27 mouse cellular contexts compared by ENCODE assay signal in the genomic region with DNA sequence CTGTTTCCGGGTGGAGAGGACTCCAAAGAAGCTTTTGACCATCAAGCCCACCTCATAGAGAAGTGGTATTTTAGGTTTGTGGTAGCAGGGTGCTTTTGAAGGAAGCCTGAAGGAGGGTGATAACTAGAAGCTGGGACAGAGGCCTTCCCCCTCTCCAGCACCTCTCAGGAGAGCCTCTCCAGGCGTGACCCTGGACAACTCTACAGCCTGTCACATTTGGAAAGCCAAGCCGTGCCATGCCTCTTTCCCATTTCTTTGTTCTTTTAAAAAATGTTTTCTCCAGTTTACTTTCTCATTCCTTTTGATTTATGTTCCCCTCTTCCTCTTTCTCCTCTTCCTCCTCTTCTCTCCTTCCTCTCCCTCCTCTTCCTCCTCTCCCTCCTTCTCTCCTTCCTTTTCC.
DNase-seq lines count a peak whose midpoint lies in the region; ATAC-seq and TF ChIP-seq lines count a peak whose summit lies in the region.
"Had no signal": no experiment of that assay in that cellular context is flagged by ENCODE, and none has a peak within 500 bp of the region (broad histone marks: within the 10 kb centered on the region; RNA-seq: fewer than 3 reads in every experiment).

No protein-coding gene starts in this region.

- no peaks in the 10 kb centered on the region for H3K4me1 ChIP-seq in heart, embryonic 10.5 days
- peaks cover 20% of the 10 kb centered on the region for H3K4me1 ChIP-seq in midbrain, embryonic 14.5 days (ENCODE audit: control insufficient read depth, insufficient read depth, low read length)
- peaks cover 5% of the 10 kb centered on the region for H3K4me1 ChIP-seq in midbrain, embryonic 11.5 days (ENCODE audit: control insufficient read depth, insufficient read depth, low read length)
- peaks cover 41% of the 10 kb centered on the region for H3K4me1 ChIP-seq in hindbrain, embryonic 13.5 days (replicated peaks)
- peaks cover 22% of the 10 kb centered on the region for H3K4me1 ChIP-seq in hindbrain, embryonic 16.5 days (ENCODE audit: control insufficient read depth, insufficient read depth, low read depth, low read length)
- no peaks in the 10 kb centered on the region for H3K4me1 ChIP-seq in stomach, postnatal 0 days (replicated peaks; ENCODE audit: control insufficient read depth, insufficient read depth)
- H3K4me1 ChIP-seq: heart, embryonic 12.5 days; liver, embryonic 13.5 days had no signal

- H3K4me3 ChIP-seq in heart, embryonic 10.5 days, result no peak overlapping the region
- H3K4me3 ChIP-seq in midbrain, embryonic 14.5 days (replicated peaks; ENCODE audit: low read depth, low read length), result no peak overlapping the region
- H3K4me3 ChIP-seq in midbrain, embryonic 11.5 days (ENCODE audit: low read depth, low read length), result no peak overlapping the region
- H3K4me3 ChIP-seq in hindbrain, embryonic 13.5 days, result no peak overlapping the region
- no peak overlapping the region for H3K4me3 ChIP-seq in hindbrain, embryonic 16.5 days (ENCODE audit: low read length)
- no peak overlapping the region for H3K4me3 ChIP-seq in stomach, postnatal 0 days (ENCODE audit: low read depth, low read length)
- H3K4me3 ChIP-seq: embryonic facial prominence, embryonic 13.5 days; forebrain, embryonic 13.5 days; heart, embryonic 12.5 days; kidney, embryonic 15.5 days; left cerebral cortex, adult 2 months; liver, embryonic 13.5 days had no signal

- no peaks in the 10 kb centered on the region for H3K27me3 ChIP-seq in heart, embryonic 10.5 days (ENCODE audit: insufficient read depth, poor library complexity, severe bottlenecking)
- H3K27me3 ChIP-seq in midbrain, embryonic 14.5 days (ENCODE audit: control insufficient read depth, insufficient read depth, low read length), result no peaks in the 10 kb centered on the region
- H3K27me3 ChIP-seq in midbrain, embryonic 11.5 days (ENCODE audit: control insufficient read depth, insufficient read depth, low read length), result no peaks in the 10 kb centered on the region
- H3K27me3 ChIP-seq in hindbrain, embryonic 13.5 days, result no peaks in the 10 kb centered on the region
- H3K27me3 ChIP-seq in hindbrain, embryonic 16.5 days (replicated peaks; ENCODE audit: control insufficient read depth, insufficient read depth, low read length), result no peaks in the 10 kb centered on the region
- no peaks in the 10 kb centered on the region for H3K27me3 ChIP-seq in stomach, postnatal 0 days (ENCODE audit: control insufficient read depth, insufficient read depth, low read length)
- H3K27me3 ChIP-seq: embryonic facial prominence, embryonic 13.5 days; forebrain, embryonic 13.5 days; heart, embryonic 12.5 days; kidney, embryonic 15.5 days; liver, embryonic 13.5 days had no signal

- H3K9ac ChIP-seq in midbrain, embryonic 14.5 days (replicated peaks; ENCODE audit: low read length), result no peak overlapping the region
- H3K9ac ChIP-seq in midbrain, embryonic 11.5 days (ENCODE audit: low read length), result no peak overlapping the region
- H3K9ac ChIP-seq in hindbrain, embryonic 13.5 days, result no peak overlapping the region
- H3K9ac ChIP-seq in hindbrain, embryonic 16.5 days (ENCODE audit: low read depth, low read length), result no peak overlapping the region
- no peak overlapping the region for H3K9ac ChIP-seq in stomach, postnatal 0 days (ENCODE audit: low read length)
- H3K9ac ChIP-seq: embryonic facial prominence, embryonic 13.5 days; forebrain, embryonic 13.5 days; heart, embryonic 12.5 days; kidney, embryonic 15.5 days; liver, embryonic 13.5 days had no signal

- TF ChIP-seq CTCF in stomach, postnatal 0 days (IDR thresholded peaks at IDR 0.05; ENCODE audit: low read depth), result no peak

- no peaks in the 10 kb centered on the region for H3K36me3 ChIP-seq in heart, embryonic 10.5 days
- H3K36me3 ChIP-seq in midbrain, embryonic 14.5 days (ENCODE audit: control insufficient read depth, insufficient read depth, low read length), result no peaks in the 10 kb centered on the region
- no peaks in the 10 kb centered on the region for H3K36me3 ChIP-seq in midbrain, embryonic 11.5 days (ENCODE audit: control insufficient read depth, insufficient read depth, low read length)
- H3K36me3 ChIP-seq in hindbrain, embryonic 13.5 days, result no peaks in the 10 kb centered on the region
- no peaks in the 10 kb centered on the region for H3K36me3 ChIP-seq in hindbrain, embryonic 16.5 days (ENCODE audit: control insufficient read depth, insufficient read depth, low read length)
- no peaks in the 10 kb centered on the region for H3K36me3 ChIP-seq in stomach, postnatal 0 days (ENCODE audit: control insufficient read depth, insufficient read depth, low read length)
- H3K36me3 ChIP-seq: embryonic facial prominence, embryonic 13.5 days; heart, embryonic 12.5 days; kidney, embryonic 15.5 days; liver, embryonic 13.5 days had no signal

- no peak overlapping the region for H3K27ac ChIP-seq in heart, embryonic 10.5 days
- H3K27ac ChIP-seq in midbrain, embryonic 14.5 days (replicated peaks; ENCODE audit: low read depth, low read length), result peak overlapping the region; percentile 14
- H3K27ac ChIP-seq in midbrain, embryonic 11.5 days (ENCODE audit: low read depth, low read length), result no peak overlapping the region
- H3K27ac ChIP-seq in hindbrain, embryonic 13.5 days, result peak overlapping the region; percentile 72
- 0 out of 2 replicates have a peak overlapping the region, but pooled peaks have one; percentile 23 for H3K27ac ChIP-seq in hindbrain, embryonic 16.5 days (ENCODE audit: low read depth, low read length)
- no peak overlapping the region for H3K27ac ChIP-seq in stomach, postnatal 0 days (replicated peaks)
- H3K27ac ChIP-seq: embryonic facial prominence, embryonic 13.5 days; forebrain, embryonic 13.5 days; kidney, embryonic 15.5 days; left cerebral cortex, adult 2 months; liver, embryonic 13.5 days had no signal

- H3K9me3 ChIP-seq in heart, embryonic 10.5 days, result no peaks in the 10 kb centered on the region
- H3K9me3 ChIP-seq in midbrain, embryonic 14.5 days (ENCODE audit: control insufficient read depth, low read length), result no peaks in the 10 kb centered on the region
- H3K9me3 ChIP-seq in midbrain, embryonic 11.5 days (ENCODE audit: control insufficient read depth, low read length), result no peaks in the 10 kb centered on the region
- no peaks in the 10 kb centered on the region for H3K9me3 ChIP-seq in hindbrain, embryonic 13.5 days
- no peaks in the 10 kb centered on the region for H3K9me3 ChIP-seq in hindbrain, embryonic 16.5 days (ENCODE audit: control insufficient read depth, low read length)
- H3K9me3 ChIP-seq in stomach, postnatal 0 days (ENCODE audit: control insufficient read depth, low read length), result no peaks in the 10 kb centered on the region
- H3K9me3 ChIP-seq: embryonic facial prominence, embryonic 13.5 days; forebrain, embryonic 13.5 days; heart, embryonic 12.5 days; kidney, embryonic 15.5 days; liver, embryonic 13.5 days had no signal

- peak; percentile 53 for DNase-seq in heart, embryonic 10.5 days (ENCODE audit: low spot score)
- DNase-seq in heart, adult 8-10 months (ENCODE audit: low spot score), result no peak
- DNase-seq in midbrain, embryonic 14.5 days, result no peak
- no peak for DNase-seq in midbrain, embryonic 11.5 days (ENCODE audit: low spot score, missing footprints)
- DNase-seq in stomach, postnatal 0 days (ENCODE audit: low spot score), result no peak
- DNase-seq: adrenal gland, postnatal 36 days; B cell, adult 2 months; cerebellum, adult 18-20 months; cerebellum, postnatal 10 days; gastrocnemius, postnatal 10 days; heart, postnatal 4 days; kidney, adult 18-20 months; kidney, postnatal 25 days; liver, embryonic 13.5 days; lung, adult 2 months; lung, postnatal 10 days; right cerebral cortex, adult 18-20 months; spleen, adult 18-20 months; thymus, adult 18-20 months; thymus, postnatal 25 days had no signal

- 73% methylated on average over 3 of the region's 3 CpGs for WGBS in heart, embryonic 10.5 days
- WGBS in midbrain, embryonic 14.5 days, result 89% methylated on average over 3 of the region's 3 CpGs
- 89% methylated on average over 3 of the region's 3 CpGs for WGBS in midbrain, embryonic 11.5 days
- WGBS in hindbrain, embryonic 13.5 days, result 84% methylated on average over 3 of the region's 3 CpGs
- 96% methylated on average over 3 of the region's 3 CpGs for WGBS in hindbrain, embryonic 16.5 days
- WGBS in stomach, postnatal 0 days, result 82% methylated on average over 3 of the region's 3 CpGs

- TF ChIP-seq EP300 in stomach, postnatal 0 days (optimal IDR thresholded peaks at IDR 0.05), result no peak

- no peak for ATAC-seq in midbrain, embryonic 14.5 days (ENCODE audit: low FRiP score, low TSS enrichment)
- no peak for ATAC-seq in midbrain, embryonic 11.5 days (ENCODE audit: low FRiP score)
- ATAC-seq in hindbrain, embryonic 13.5 days (ENCODE audit: low FRiP score), result no peak
- ATAC-seq in hindbrain, embryonic 16.5 days, result no peak
- ATAC-seq in stomach, postnatal 0 days (ENCODE audit: low FRiP score, low TSS enrichment), result no peak
- ATAC-seq: forebrain, embryonic 13.5 days had no signal

- H3K4me2 ChIP-seq in midbrain, embryonic 14.5 days (ENCODE audit: low read length), result no peak overlapping the region
- H3K4me2 ChIP-seq in midbrain, embryonic 11.5 days, result no peak overlapping the region
- H3K4me2 ChIP-seq in hindbrain, embryonic 13.5 days, result no peak overlapping the region
- no peak overlapping the region for H3K4me2 ChIP-seq in hindbrain, embryonic 16.5 days (ENCODE audit: low read length)
- no peak overlapping the region for H3K4me2 ChIP-seq in stomach, postnatal 0 days (replicated peaks; ENCODE audit: low read depth)
- H3K4me2 ChIP-seq: embryonic facial prominence, embryonic 13.5 days; forebrain, embryonic 13.5 days; heart, embryonic 12.5 days; kidney, embryonic 15.5 days; liver, embryonic 13.5 days had no signal

Comparison
In these comparisons a context has a peak if more than half of its experiments do, and no peak if none do; other contexts are left out.
1. H3K27ac ChIP-seq: peak in midbrain, embryonic 14.5 days (single experiment), hindbrain, embryonic 13.5 days (single experiment) and hindbrain, embryonic 16.5 days (single experiment); none in heart, embryonic 10.5 days (single experiment), midbrain, embryonic 11.5 days (single experiment) and stomach, postnatal 0 days (single experiment).